Mouse (Mus musculus): ENCODE results near the gene Cabp7.
A peak's percentile ranks its signal among the peaks of the same experiment; 100 is the strongest.

Cabp7 gene

GRCm38 (mm10) chr11:4746733-4747132 is at the start of gene Cabp7:
Cabp7 (minus strand) TSS chr11:4746778.
- no peak for DNase-seq (ENCODE audit: low spot score)

- DNase-seq (ENCODE audit: low spot score) = no peak
Observed at GRCm38 (mm10) chr11:4793006-4793405, 46.4 kb upstream of the Cabp7 start.

GRCm38 (mm10) chr11:4791549-4791948 is 45.0 kb upstream of the Cabp7 start:
- DNase-seq (ENCODE audit: low spot score) = no peak

- DNase-seq (ENCODE audit: low spot score) = no peak
Observed at GRCm38 (mm10) chr11:4789691-4790090, 43.1 kb upstream of the Cabp7 start.

GRCm38 (mm10) chr11:4784629-4785142 is 38.1 kb upstream of the Cabp7 start:
- no peak for DNase-seq (ENCODE audit: low spot score)

GRCm38 (mm10) chr11:4783116-4783515 is 36.5 kb upstream of the Cabp7 start:
- DNase-seq (ENCODE audit: low spot score) = no peak

- no peak for DNase-seq (ENCODE audit: low spot score)
Observed at GRCm38 (mm10) chr11:4780927-4781326, 34.3 kb upstream of the Cabp7 start.

- peak; percentile 52 for DNase-seq (ENCODE audit: low spot score)
Observed at GRCm38 (mm10) chr11:4772925-4773324, 26.3 kb upstream of the Cabp7 start.

GRCm38 (mm10) chr11:4771756-4772155 is 25.2 kb upstream of the Cabp7 start:
- no peak for DNase-seq (ENCODE audit: low spot score)

GRCm38 (mm10) chr11:4769881-4770280 is 23.3 kb upstream of the Cabp7 start:
- no peak for DNase-seq (ENCODE audit: low spot score)

GRCm38 (mm10) chr11:4769293-4769692 is 22.7 kb upstream of the Cabp7 start:
- DNase-seq (ENCODE audit: low spot score) = no peak

- no peak for DNase-seq (ENCODE audit: low spot score)
Observed at GRCm38 (mm10) chr11:4768399-4768798, 21.8 kb upstream of the Cabp7 start.

GRCm38 (mm10) chr11:4764476-4764875 is 17.9 kb upstream of the Cabp7 start:
- no peak for DNase-seq (ENCODE audit: low spot score)

GRCm38 (mm10) chr11:4763631-4764030 is 17.1 kb upstream of the Cabp7 start:
- no peak for DNase-seq (ENCODE audit: low spot score)

GRCm38 (mm10) chr11:4762511-4762910 is 15.9 kb upstream of the Cabp7 start:
- DNase-seq (ENCODE audit: low spot score) = no peak

- DNase-seq (ENCODE audit: low spot score) = no peak
Observed at GRCm38 (mm10) chr11:4761991-4762390, 15.4 kb upstream of the Cabp7 start.

- DNase-seq (ENCODE audit: low spot score) = no peak
Observed at GRCm38 (mm10) chr11:4760438-4760837, 13.9 kb upstream of the Cabp7 start.

GRCm38 (mm10) chr11:4757789-4758158 is 11.2 kb upstream of the Cabp7 start:
- no peak for DNase-seq (ENCODE audit: low spot score)

- no peak for DNase-seq (ENCODE audit: low spot score)
Observed at GRCm38 (mm10) chr11:4756984-4757788, 10.6 kb upstream of the Cabp7 start.

GRCm38 (mm10) chr11:4756460-4756859 is 9.9 kb upstream of the Cabp7 start:
- DNase-seq (ENCODE audit: low spot score) = no peak

GRCm38 (mm10) chr11:4754867-4755266 is 8.3 kb upstream of the Cabp7 start:
- DNase-seq (ENCODE audit: low spot score) = no peak

GRCm38 (mm10) chr11:4754036-4754435 is 7.5 kb upstream of the Cabp7 start:
- no peak for DNase-seq (ENCODE audit: low spot score)

- no peak for DNase-seq (ENCODE audit: low spot score)
Observed at GRCm38 (mm10) chr11:4752836-4753235, 6.3 kb upstream of the Cabp7 start.

- DNase-seq (ENCODE audit: low spot score) = no peak
Observed at GRCm38 (mm10) chr11:4750263-4750662, 3.7 kb upstream of the Cabp7 start.

All from spleen, adult 12 weeks (tissue).